Mouse (Mus musculus): Measurements from ENCODE around the gene Apol7e.
"Not testable (repeated sequence)": the region's sequence is repeated elsewhere in the genome, so short reads cannot be mapped to it uniquely, and the experiment has no call there.

DNA sequence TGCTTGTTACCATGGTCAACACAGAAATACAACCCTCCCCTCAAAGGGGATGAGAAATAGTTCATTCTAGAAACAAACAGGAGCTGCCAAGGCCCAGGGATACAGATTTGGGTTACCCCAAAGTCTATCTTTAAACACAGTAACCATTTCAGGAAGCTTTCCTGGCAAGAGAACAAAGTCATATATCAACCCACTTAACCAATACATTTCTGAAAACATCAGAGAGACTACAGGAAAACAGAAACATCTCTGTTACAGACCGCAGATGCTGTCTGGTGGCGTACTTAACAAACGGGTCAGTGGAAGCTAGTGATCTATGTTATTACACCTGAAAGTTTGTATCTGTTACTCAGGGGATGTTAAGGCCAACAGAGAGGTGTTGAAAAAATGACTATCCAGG lies 6.6 kb downstream of the Apol7e start:
- not testable (repeated sequence) for TF ChIP-seq MAFK (IDR thresholded peaks at IDR 0.05; ENCODE audit: insufficient read depth, low read depth, low read length); HCFC1 (IDR thresholded peaks at IDR 0.05; ENCODE audit: borderline replicate concordance, insufficient read depth, low read length); CHD2 (IDR thresholded peaks at IDR 0.05; ENCODE audit: low read depth, low read length); ZNF384 (IDR thresholded peaks at IDR 0.05; ENCODE audit: low read depth, low read length)

Measured in ES-E14 (cell line).